ENCODE assay signal across 13 mouse cellular contexts in genomic region chr10:69176116-69176515, GRCm38 (mm10). TPM values are rescaled to one million over a fixed set of nuclear protein-coding genes. Genes with fewer than 3 reads are reported as not detected.
"Had no signal": no experiment of that assay in that cellular context is flagged by ENCODE, and none has a peak within 500 bp of the region (broad histone marks: within the 10 kb centered on the region; RNA-seq: fewer than 3 reads in every experiment).

No protein-coding gene starts in this region.

- DNase-seq: retina, postnatal 1 day; right cerebral cortex, adult 18-20 months; right cerebral cortex, postnatal 14 days; right cerebral cortex, postnatal 25 days; right cerebral cortex, postnatal 4 days; spleen, adult 18-20 months; thymus, adult 18-20 months; thymus, adult 2 months; thymus, postnatal 14 days; thymus, postnatal 25 days; thymus, postnatal 36 days; thymus, postnatal 4 days had no signal

RNA-seq across cellular contexts. Expression of gene A930033H14Rik, which starts 36.8 kb away (rescaled TPM):
- total RNA-seq: neutrophil, adult 5-6 weeks had no signal
